Mouse (Mus musculus): ENCODE measurements around the gene Cadm4. TPM values are rescaled to one million over a fixed set of nuclear protein-coding genes. Genes with fewer than 3 reads are reported as not detected.

Cadm4 gene
- 47.0 and 68.0 TPM in 2 replicates for polyA plus RNA-seq (2015; fragmentation: Nextera tagmentation; extraction: Ambion mirVana)

DNA sequence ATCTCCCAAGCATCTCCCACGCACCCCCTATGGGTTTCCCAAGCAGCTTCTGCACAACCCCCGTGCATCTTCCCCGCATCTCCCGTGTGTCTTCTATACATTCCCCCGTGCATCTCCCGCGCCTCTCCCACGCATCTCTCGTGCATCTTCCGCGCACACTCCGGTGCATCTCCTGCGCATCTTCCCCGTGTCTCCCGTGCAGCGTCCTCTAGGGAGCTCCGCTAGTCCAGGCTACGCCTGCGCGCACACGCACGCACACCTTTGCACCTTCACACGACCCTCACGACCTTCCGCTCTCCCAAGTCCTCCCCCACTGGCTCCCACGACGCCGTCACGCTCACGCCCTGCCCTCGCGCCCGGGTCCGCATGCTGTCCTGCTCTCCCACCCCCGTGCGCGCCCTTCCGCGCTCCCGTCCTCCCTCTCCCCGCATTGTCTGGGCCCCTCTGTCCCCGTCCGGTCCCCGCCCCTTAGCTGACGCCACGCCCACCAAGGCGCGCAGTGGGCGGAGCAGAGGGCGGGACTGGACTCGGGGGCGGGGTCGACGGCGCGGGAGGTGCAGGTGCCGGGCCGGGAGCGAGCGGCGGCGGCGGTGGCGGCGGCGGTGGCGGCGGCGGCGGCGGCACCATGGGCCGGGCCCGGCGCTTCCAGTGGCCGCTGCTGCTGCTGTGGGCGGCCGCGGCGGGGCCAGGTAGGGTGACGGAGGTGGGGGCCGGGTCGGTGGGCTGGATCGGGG is at the start of gene Cadm4:
TSS of gene Cadm4 (plus strand) at position 550 of the 734 bp plus-strand sequence.
- no peaks in the 10 kb centered on the region for H3K27me3 ChIP-seq (replicated peaks; ENCODE audit: control insufficient read depth, insufficient read depth, low read length)
- H3K4me2 ChIP-seq (ENCODE audit: low read length): peak within 1 kb of the TSS; percentile 78
- H3K9ac ChIP-seq (ENCODE audit: low read depth, low read length): peak within 1 kb of the TSS; percentile 93
- H3K4me3 ChIP-seq (ENCODE audit: low read length): peak within 1 kb of the TSS; percentile 76
- peak; percentile 84 for ATAC-seq
- WGBS: under 1% methylated on average over 76 of the region's 83 CpGs
- peak within 1 kb of the TSS; percentile 89 for H3K27ac ChIP-seq (ENCODE audit: low read depth, low read length)
- no peaks in the 10 kb centered on the region for H3K9me3 ChIP-seq (ENCODE audit: control insufficient read depth, low read length)
- peaks cover 46% of the 10 kb centered on the region for H3K4me1 ChIP-seq (ENCODE audit: control insufficient read depth, insufficient read depth, low read depth, low read length)
- H3K36me3 ChIP-seq (ENCODE audit: control insufficient read depth, insufficient read depth, low read length): no peaks in the 10 kb centered on the region

DNA sequence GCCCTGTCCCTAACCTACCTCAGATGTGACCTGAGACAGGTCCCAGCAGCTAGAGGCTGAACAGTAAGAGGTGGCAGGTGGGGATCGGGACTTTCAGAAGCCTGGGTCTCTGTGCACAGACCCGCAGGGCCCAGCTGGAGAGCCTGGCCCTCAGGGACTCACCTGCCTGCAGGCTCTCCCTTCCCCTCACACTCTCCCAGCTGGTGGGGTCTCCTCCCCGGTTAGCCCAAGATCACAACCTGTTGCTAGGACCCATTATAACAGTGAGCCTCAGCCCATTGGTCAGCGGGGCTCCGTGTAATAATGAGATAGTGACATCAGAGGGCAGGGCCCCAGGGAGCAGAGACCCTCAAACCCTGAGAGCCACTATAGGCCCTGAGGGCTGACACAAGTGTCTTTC is 46.5 kb upstream of the Cadm4 start:
- Histone ChIP-seq H3K4me3 (ENCODE audit: low read length) (no peak overlapping the region), H3K9ac (ENCODE audit: low read depth, low read length) (no peak overlapping the region), H3K9me3 (ENCODE audit: control insufficient read depth, low read length) (peaks cover 4% of the 10 kb centered on the region; the same call in 1 of the 2 replicates), H3K4me1 (ENCODE audit: control insufficient read depth, insufficient read depth, low read depth, low read length) (no peaks in the 10 kb centered on the region), H3K27me3 (replicated peaks; ENCODE audit: control insufficient read depth, insufficient read depth, low read length) (no peaks in the 10 kb centered on the region), H3K27ac (ENCODE audit: low read depth, low read length) (no peak overlapping the region), H3K4me2 (ENCODE audit: low read length) (no peak overlapping the region), H3K36me3 (ENCODE audit: control insufficient read depth, insufficient read depth, low read length) (no peaks in the 10 kb centered on the region)
- no peak for ATAC-seq
- WGBS: 87% methylated on average over 5 of the region's 5 CpGs

- Histone ChIP-seq H3K9ac (ENCODE audit: low read depth, low read length) (no peak overlapping the region), H3K36me3 (ENCODE audit: control insufficient read depth, insufficient read depth, low read length) (no peaks in the 10 kb centered on the region), H3K4me3 (ENCODE audit: low read length) (no peak overlapping the region), H3K27ac (ENCODE audit: low read depth, low read length) (no peak overlapping the region), H3K27me3 (replicated peaks; ENCODE audit: control insufficient read depth, insufficient read depth, low read length) (no peaks in the 10 kb centered on the region), H3K4me1 (ENCODE audit: control insufficient read depth, insufficient read depth, low read depth, low read length) (no peaks in the 10 kb centered on the region), H3K4me2 (ENCODE audit: low read length) (no peak overlapping the region), H3K9me3 (ENCODE audit: control insufficient read depth, low read length) (no peaks in the 10 kb centered on the region)
- 71% methylated on average over 10 of the region's 10 CpGs for WGBS
- no peak for ATAC-seq
These were observed 43.8 kb upstream of the Cadm4 start for GRCm38 (mm10) chr7:24437981-24438380.

GRCm38 (mm10) chr7:24439191-24439590 is 42.6 kb upstream of the Cadm4 start:
- Histone ChIP-seq H3K4me3 (ENCODE audit: low read length) (no peak overlapping the region), H3K4me2 (ENCODE audit: low read length) (no peak overlapping the region), H3K4me1 (ENCODE audit: control insufficient read depth, insufficient read depth, low read depth, low read length) (no peaks in the 10 kb centered on the region), H3K36me3 (ENCODE audit: control insufficient read depth, insufficient read depth, low read length) (no peaks in the 10 kb centered on the region), H3K9ac (ENCODE audit: low read depth, low read length) (no peak overlapping the region), H3K27ac (ENCODE audit: low read depth, low read length) (no peak overlapping the region), H3K27me3 (replicated peaks; ENCODE audit: control insufficient read depth, insufficient read depth, low read length) (no peaks in the 10 kb centered on the region), H3K9me3 (ENCODE audit: control insufficient read depth, low read length) (no peaks in the 10 kb centered on the region)
- ATAC-seq: no peak
- WGBS: 80% methylated on average over 6 of the region's 6 CpGs

- no peak for ATAC-seq
- Histone ChIP-seq H3K36me3 (ENCODE audit: control insufficient read depth, insufficient read depth, low read length) (no peaks in the 10 kb centered on the region), H3K9ac (ENCODE audit: low read depth, low read length) (no peak overlapping the region), H3K27me3 (replicated peaks; ENCODE audit: control insufficient read depth, insufficient read depth, low read length) (no peaks in the 10 kb centered on the region), H3K4me1 (ENCODE audit: control insufficient read depth, insufficient read depth, low read depth, low read length) (no peaks in the 10 kb centered on the region), H3K27ac (ENCODE audit: low read depth, low read length) (no peak overlapping the region), H3K4me2 (ENCODE audit: low read length) (no peak overlapping the region), H3K9me3 (ENCODE audit: control insufficient read depth, low read length) (no peaks in the 10 kb centered on the region), H3K4me3 (ENCODE audit: low read length) (no peak overlapping the region)
- 85% methylated on average over 7 of the region's 7 CpGs for WGBS
These were observed 41.9 kb upstream of the Cadm4 start for GRCm38 (mm10) chr7:24439891-24440290.

GRCm38 (mm10) chr7:24441785-24442184 is 40.0 kb upstream of the Cadm4 start:
- Histone ChIP-seq H3K36me3 (ENCODE audit: control insufficient read depth, insufficient read depth, low read length) (no peaks in the 10 kb centered on the region), H3K27me3 (replicated peaks; ENCODE audit: control insufficient read depth, insufficient read depth, low read length) (no peaks in the 10 kb centered on the region), H3K4me2 (ENCODE audit: low read length) (no peak overlapping the region), H3K27ac (ENCODE audit: low read depth, low read length) (no peak overlapping the region), H3K4me3 (ENCODE audit: low read length) (no peak overlapping the region), H3K9me3 (ENCODE audit: control insufficient read depth, low read length) (no peaks in the 10 kb centered on the region), H3K9ac (ENCODE audit: low read depth, low read length) (no peak overlapping the region), H3K4me1 (ENCODE audit: control insufficient read depth, insufficient read depth, low read depth, low read length) (no peaks in the 10 kb centered on the region)
- no peak for ATAC-seq
- WGBS: 6% methylated on average over 1 of the region's 1 CpGs

- no peak overlapping the region for H3K9ac ChIP-seq (ENCODE audit: low read depth, low read length)
- no peaks in the 10 kb centered on the region for H3K4me1 ChIP-seq (ENCODE audit: control insufficient read depth, insufficient read depth, low read depth, low read length)
- WGBS: 76% methylated on average over 8 of the region's 8 CpGs
- H3K27me3 ChIP-seq (replicated peaks; ENCODE audit: control insufficient read depth, insufficient read depth, low read length): no peaks in the 10 kb centered on the region
- H3K4me2 ChIP-seq (ENCODE audit: low read length): no peak overlapping the region
- H3K4me3 ChIP-seq (ENCODE audit: low read length): no peak overlapping the region
- no peak for ATAC-seq
- H3K9me3 ChIP-seq (ENCODE audit: control insufficient read depth, low read length): no peaks in the 10 kb centered on the region
- no peak overlapping the region for H3K27ac ChIP-seq (ENCODE audit: low read depth, low read length)
- H3K36me3 ChIP-seq (ENCODE audit: control insufficient read depth, insufficient read depth, low read length): no peaks in the 10 kb centered on the region
These were observed 39.5 kb upstream of the Cadm4 start for GRCm38 (mm10) chr7:24442313-24442712.

DNA sequence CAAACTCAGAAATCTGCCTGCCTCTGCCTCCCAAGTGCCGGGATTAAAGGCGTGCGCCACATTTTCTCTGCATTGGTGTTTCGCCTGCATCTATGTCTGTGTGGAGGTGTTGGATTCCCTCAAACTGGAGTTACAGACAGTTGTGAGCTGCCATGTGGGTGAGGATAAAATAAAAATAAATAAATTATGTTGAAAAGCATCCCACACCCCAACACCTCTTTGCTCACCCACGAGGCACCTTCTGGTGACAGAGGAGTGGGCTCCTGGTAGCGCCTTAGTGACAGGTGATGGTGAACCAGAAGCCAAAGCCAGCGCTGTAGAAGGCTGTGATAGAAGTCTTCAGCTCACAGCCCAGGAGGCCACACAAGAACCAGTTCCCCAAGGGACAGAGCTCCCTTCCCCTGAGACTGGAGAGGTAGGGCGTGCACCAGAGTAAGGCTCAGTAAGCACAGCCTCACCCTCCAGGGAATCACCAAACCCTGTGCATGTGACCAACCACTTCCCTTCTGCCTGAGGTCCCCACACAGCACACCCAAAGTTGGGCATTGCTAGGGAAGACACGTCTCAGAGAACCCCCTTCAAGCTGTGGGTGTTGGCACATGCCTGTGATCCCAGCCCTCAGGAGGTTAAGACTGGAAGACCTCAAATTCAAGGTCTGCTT is 36.4 kb upstream of the Cadm4 start:
- WGBS: 91% methylated on average over 9 of the region's 9 CpGs

DNA sequence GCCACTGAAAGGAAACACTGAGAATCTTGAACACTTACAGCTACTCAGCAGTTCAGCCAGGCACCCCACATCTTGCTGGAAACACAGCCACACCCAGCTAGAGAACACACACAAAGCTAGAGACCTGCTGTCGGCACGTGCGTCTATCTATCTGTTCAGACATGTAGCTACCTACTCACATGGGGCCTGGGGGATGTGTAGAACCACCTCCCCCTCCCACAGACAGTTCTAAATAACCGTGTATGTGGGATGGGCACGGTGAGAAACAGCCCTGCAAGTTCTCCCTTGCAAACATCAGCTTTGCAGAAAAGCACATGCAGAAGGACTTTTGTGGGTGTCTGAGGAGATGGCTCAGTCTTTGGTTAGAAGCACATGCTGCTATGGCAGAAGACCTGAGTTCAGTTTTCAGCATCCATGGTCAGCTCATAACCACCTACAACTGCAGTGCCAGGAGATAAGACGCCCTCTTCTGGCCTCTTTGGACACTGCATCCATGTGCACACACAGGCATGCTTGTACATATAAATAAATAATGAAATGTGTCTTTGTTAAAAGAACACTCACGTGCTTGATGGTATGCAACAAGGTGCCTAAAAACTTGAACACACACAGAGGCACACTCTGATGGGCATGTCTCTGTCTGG is 35.0 kb upstream of the Cadm4 start:
- Histone ChIP-seq H3K36me3 (ENCODE audit: control insufficient read depth, insufficient read depth, low read length) (no peaks in the 10 kb centered on the region), H3K9me3 (ENCODE audit: control insufficient read depth, low read length) (no peaks in the 10 kb centered on the region), H3K4me2 (ENCODE audit: low read length) (no peak overlapping the region), H3K27me3 (replicated peaks; ENCODE audit: control insufficient read depth, insufficient read depth, low read length) (no peaks in the 10 kb centered on the region), H3K4me3 (ENCODE audit: low read length) (no peak overlapping the region), H3K4me1 (ENCODE audit: control insufficient read depth, insufficient read depth, low read depth, low read length) (no peaks in the 10 kb centered on the region), H3K9ac (ENCODE audit: low read depth, low read length) (no peak overlapping the region), H3K27ac (ENCODE audit: low read depth, low read length) (no peak overlapping the region)
- WGBS: 82% methylated on average over 7 of the region's 7 CpGs
- ATAC-seq: no peak

More for the DNA sequence above, 36.4 kb upstream of the Cadm4 start:
- H3K27ac ChIP-seq (ENCODE audit: low read depth, low read length): no peak overlapping the region
- no peak overlapping the region for H3K4me3 ChIP-seq (ENCODE audit: low read length)
- H3K36me3 ChIP-seq (ENCODE audit: control insufficient read depth, insufficient read depth, low read length): no peaks in the 10 kb centered on the region
- H3K4me2 ChIP-seq (ENCODE audit: low read length): no peak overlapping the region
- no peaks in the 10 kb centered on the region for H3K27me3 ChIP-seq (replicated peaks; ENCODE audit: control insufficient read depth, insufficient read depth, low read length)
- ATAC-seq: no peak
- H3K4me1 ChIP-seq (ENCODE audit: control insufficient read depth, insufficient read depth, low read depth, low read length): no peaks in the 10 kb centered on the region
- H3K9ac ChIP-seq (ENCODE audit: low read depth, low read length): no peak overlapping the region
- no peaks in the 10 kb centered on the region for H3K9me3 ChIP-seq (ENCODE audit: control insufficient read depth, low read length)
